Mouse (Mus musculus) granulocyte monocyte progenitor cell, adult 5-6 weeks (primary cell): ENCODE measurements around the gene Scn7a. TPM values are rescaled to one million over a fixed set of nuclear protein-coding genes. Genes with fewer than 3 reads are reported as not detected.

Source experiments
- ATAC-seq: replicated peaks from 2 replicates; pipeline ENCODE4 v1.8.0; 2016; ENCODE audit warnings: mild to moderate bottlenecking, moderate TSS enrichment, inconsistent platforms; ENCODE audit not compliant: poor library complexity, severe bottlenecking
- total RNA-seq, 2 experiments: library from RNA; stranded (forward) in 1 of 2; stranded (reverse) in 1 of 2; fragments of 200-712, 200-1000 nt in 1 of 2; fragments of >200 nt in 1 of 2; fragmentation: Nextera tagmentation in 1 of 2; gene quantifications; 2 replicates each; pipeline ENCODE4 v1.2.3; 2014 to 2017

The Scn7a gene
- total RNA-seq (2014; fragmentation: Nextera tagmentation) (not detected in 2 replicates), total RNA-seq (2017) (not detected in 2 replicates)

GRCm38 (mm10) chr2:66784765-66785164 lies at the start of gene Scn7a:
Gene Scn7a, minus strand, starts transcription at chr2:66784914.
- no peak for ATAC-seq

GRCm38 (mm10) chr2:66827729-66828128 lies 43.0 kb upstream of the Scn7a start:
- no peak for ATAC-seq

- no peak for ATAC-seq
These were observed 35.3 kb upstream of the Scn7a start for GRCm38 (mm10) chr2:66819862-66820559.

- ATAC-seq: peak; percentile 55
These were observed 15.0 kb upstream of the Scn7a start for GRCm38 (mm10) chr2:66799676-66800249.

- no peak for ATAC-seq
These were observed 12.8 kb upstream of the Scn7a start for GRCm38 (mm10) chr2:66797493-66797892.

GRCm38 (mm10) chr2:66791629-66792028 lies 6.9 kb upstream of the Scn7a start:
- ATAC-seq: no peak

GRCm38 (mm10) chr2:66780884-66781283 lies 3.8 kb downstream of the Scn7a start:
- ATAC-seq: no peak

GRCm38 (mm10) chr2:66767980-66768379 lies 16.7 kb downstream of the Scn7a start:
- no peak for ATAC-seq

- ATAC-seq: no peak
These were observed 19.5 kb downstream of the Scn7a start for GRCm38 (mm10) chr2:66765170-66765569.

- ATAC-seq: no peak
These were observed 21.8 kb downstream of the Scn7a start for GRCm38 (mm10) chr2:66762905-66763304.

GRCm38 (mm10) chr2:66728002-66728401 lies 56.7 kb downstream of the Scn7a start:
- ATAC-seq: no peak

GRCm38 (mm10) chr2:66727585-66727974 lies 57.1 kb downstream of the Scn7a start:
- ATAC-seq: no peak

- no peak for ATAC-seq
These were observed 57.7 kb downstream of the Scn7a start for GRCm38 (mm10) chr2:66726878-66727584.

- no peak for ATAC-seq
These were observed 72.6 kb downstream of the Scn7a start for GRCm38 (mm10) chr2:66712071-66712470.

GRCm38 (mm10) chr2:66692300-66692699 lies 92.4 kb downstream of the Scn7a start:
- no peak for ATAC-seq

- no peak for ATAC-seq
These were observed 122.7 kb downstream of the Scn7a start for GRCm38 (mm10) chr2:66661988-66662387.

- no peak for ATAC-seq
These were observed 128.3 kb downstream of the Scn7a start for GRCm38 (mm10) chr2:66656430-66656829.

GRCm38 (mm10) chr2:66655431-66655830 lies 129.3 kb downstream of the Scn7a start:
- no peak for ATAC-seq

- no peak for ATAC-seq
These were observed 140.3 kb downstream of the Scn7a start for GRCm38 (mm10) chr2:66644384-66644783.

GRCm38 (mm10) chr2:66634580-66635359 lies 149.9 kb downstream of the Scn7a start, which contains the start of gene Scn9a:
Gene Scn9a, minus strand, starts transcription at chr2:66634962.
- ATAC-seq: peak; percentile 30; the same call in 1 of the 2 replicates

GRCm38 (mm10) chr2:66632728-66633127 lies 152.0 kb downstream of the Scn7a start:
- ATAC-seq: no peak
